ENCODE assay signal across 15 mouse cellular contexts in the genomic region with DNA sequence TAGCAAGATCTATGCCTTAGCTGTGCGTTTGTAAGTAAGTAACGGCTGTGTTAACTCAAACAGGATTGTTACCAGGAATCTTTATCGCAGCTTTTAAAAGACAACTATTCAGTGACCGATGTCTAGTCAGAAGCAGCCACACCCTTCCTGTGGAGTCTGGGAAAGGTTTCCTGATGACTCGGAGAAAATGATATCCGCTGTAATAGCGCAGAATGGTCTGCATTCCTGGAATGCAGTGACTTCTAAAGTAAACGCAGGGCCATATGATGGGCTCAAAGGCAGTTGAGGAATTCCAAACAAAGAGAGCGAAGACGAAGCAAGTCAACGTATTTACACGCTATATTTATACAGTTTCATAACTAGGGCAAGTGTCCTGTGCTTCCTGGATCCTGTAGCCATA. TPM values are rescaled to one million over a fixed set of nuclear protein-coding genes. Genes with fewer than 3 reads are reported as not detected.
DNase-seq lines count a peak whose midpoint lies in the region; ATAC-seq and TF ChIP-seq lines count a peak whose summit lies in the region.
"Had no signal": no experiment of that assay in that cellular context is flagged by ENCODE, and none has a peak within 500 bp of the region (broad histone marks: within the 10 kb centered on the region; RNA-seq: fewer than 3 reads in every experiment).

No protein-coding gene starts in this region.

- ATAC-seq in CD4-positive, CD25-positive, alpha-beta regulatory T cell, adult 4 months = no peak
- no peak for ATAC-seq in forebrain, embryonic 13.5 days

- no peak overlapping the region for H3K9ac ChIP-seq in forebrain, embryonic 13.5 days
- H3K9ac ChIP-seq: hindbrain, embryonic 13.5 days; limb, embryonic 13.5 days had no signal

- 54% methylated on average over 12 of the region's 12 CpGs for WGBS in heart, embryonic 10.5 days
- 88% methylated on average over 12 of the region's 12 CpGs for WGBS in forebrain, embryonic 13.5 days

- H3K27me3 ChIP-seq in heart, embryonic 10.5 days (ENCODE audit: insufficient read depth, poor library complexity, severe bottlenecking) = peaks cover 36% of the 10 kb centered on the region
- no peaks in the 10 kb centered on the region for H3K27me3 ChIP-seq in C2C12 (ENCODE audit: control insufficient read depth, insufficient read depth, insufficient read length)
- H3K27me3 ChIP-seq in forebrain, embryonic 13.5 days = peaks cover 27% of the 10 kb centered on the region

- H3K27ac ChIP-seq in heart, embryonic 10.5 days = no peak overlapping the region
- no peak overlapping the region for H3K27ac ChIP-seq in forebrain, embryonic 13.5 days
- H3K27ac ChIP-seq: hindbrain, embryonic 13.5 days; limb, embryonic 13.5 days had no signal

- intact Hi-C loops in heart, postnatal 10 days (cut with DNase I) = no loop called here

- no peak for TF ChIP-seq CTCF in C2C12 (IDR thresholded peaks at IDR 0.05; ENCODE audit: control insufficient read depth, insufficient read depth, insufficient read length)

- peak; percentile 31 to 34 for DNase-seq in heart, postnatal 10 days
- no peak for DNase-seq in heart, embryonic 10.5 days (ENCODE audit: low spot score)
- peak; percentile 53 for DNase-seq in ZHBTc4 (ENCODE audit: low read depth, low spot score)
- peak; percentile 45 for DNase-seq in lung, postnatal 25 days (ENCODE audit: low spot score)
- DNase-seq in cerebellum, adult 9-11 months = no peak
- DNase-seq: adrenal gland, postnatal 10 days; kidney, postnatal 14 days; layer of hippocampus, postnatal 36 days; right cerebral cortex, postnatal 25 days had no signal

- H3K4me3 ChIP-seq in heart, embryonic 10.5 days = no peak overlapping the region
- H3K4me3 ChIP-seq in C2C12 (ENCODE audit: insufficient read depth, poor library complexity, severe bottlenecking) = no peak overlapping the region
- H3K4me3 ChIP-seq in forebrain, embryonic 13.5 days = no peak overlapping the region
- H3K4me3 ChIP-seq: erythroblast, embryonic 14.5 days; hindbrain, embryonic 13.5 days; limb, embryonic 13.5 days had no signal

- no peaks in the 10 kb centered on the region for H3K9me3 ChIP-seq in heart, embryonic 10.5 days
- no peaks in the 10 kb centered on the region for H3K9me3 ChIP-seq in forebrain, embryonic 13.5 days (replicated peaks)
- H3K9me3 ChIP-seq: hindbrain, embryonic 13.5 days; limb, embryonic 13.5 days had no signal

- H3K4me2 ChIP-seq in forebrain, embryonic 13.5 days = no peak overlapping the region
- H3K4me2 ChIP-seq: hindbrain, embryonic 13.5 days; limb, embryonic 13.5 days had no signal

- no peaks in the 10 kb centered on the region for H3K79me2 ChIP-seq in C2C12 (ENCODE audit: control insufficient read depth, insufficient read depth)

- no peak overlapping the region for H3ac ChIP-seq in C2C12 (ENCODE audit: control insufficient read depth, insufficient read length, low read depth)

- H3K36me3 ChIP-seq in heart, embryonic 10.5 days = no peaks in the 10 kb centered on the region
- H3K36me3 ChIP-seq in C2C12 (ENCODE audit: control insufficient read depth, insufficient read depth) = no peaks in the 10 kb centered on the region
- no peaks in the 10 kb centered on the region for H3K36me3 ChIP-seq in forebrain, embryonic 13.5 days (ENCODE audit: poor library complexity, severe bottlenecking)
- H3K36me3 ChIP-seq: hindbrain, embryonic 13.5 days; limb, embryonic 13.5 days had no signal

- H3K79me3 ChIP-seq in C2C12 (ENCODE audit: low read depth) = no peaks in the 10 kb centered on the region

- H3K4me1 ChIP-seq in heart, embryonic 10.5 days = peaks cover 25% of the 10 kb centered on the region
- H3K4me1 ChIP-seq in forebrain, embryonic 13.5 days = peaks cover 9% of the 10 kb centered on the region

TF ChIP-seq in C2C12, 6 proteins besides CTCF, POLR2A, EP300 and RAD21:
- peak; percentile 52 for TF ChIP-seq FOSL1 (IDR thresholded peaks at IDR 0.05; ENCODE audit: insufficient read depth, low read length, poor library complexity, severe bottlenecking)
- no peak for TF ChIP-seq CEBPB (IDR thresholded peaks at IDR 0.05; ENCODE audit: low read depth)
- peak; percentile 61 for TF ChIP-seq MAX (IDR thresholded peaks at IDR 0.05)

RNA-seq across cellular contexts. Expression of a gene that starts 22.5 kb away (rescaled TPM):
- total RNA-seq in heart, postnatal 10 days (2021) = 10 to 100 TPM; 86.4 to 93.2 TPM
- 5.4 and 7.4 TPM in 2 replicates for polyA plus RNA-seq in heart, embryonic 10.5 days (2016; fragmentation: Nextera tagmentation; extraction: Ambion mirVana)
- 0.02 TPM for polyA plus RNA-seq in C2C12 (2012; fragmentation: generic; extraction: Trizol)
- not detected for polyA plus RNA-seq in CD4-positive, CD25-positive, alpha-beta regulatory T cell, adult 4 months (2017; shearing (Covaris generic))
- 2.1 and 2.2 TPM in 2 replicates for polyA plus RNA-seq in forebrain, embryonic 13.5 days (2015; fragmentation: Nextera tagmentation; extraction: Ambion mirVana)

Comparison
In these comparisons a context has a peak if more than half of its experiments do, and no peak if none do; other contexts are left out.
1. DNase-seq: peak in heart, postnatal 10 days (2 of 2), ZHBTc4 (single experiment) and lung, postnatal 25 days (single experiment); none in heart, embryonic 10.5 days (single experiment) and cerebellum, adult 9-11 months (single experiment).